Mouse (Mus musculus) adrenal gland, postnatal 4 days (tissue): ENCODE results near the gene Nrp1. TPM values are rescaled to one million over a fixed set of nuclear protein-coding genes. Genes with fewer than 3 reads are reported as not detected.

Experiments used
- DNase-seq, 2 experiments: peaks; one replicate each; pipeline ENCODE4 v3.0.0; 2021 to 2022; ENCODE audit warnings: low spot score in 2 of 2, mixed read lengths in 2 of 2
- total RNA-seq, 2 experiments: library from RNA; stranded (reverse); gene quantifications; 2 replicates each; pipeline ENCODE4 v1.2.3; 2021

Gene Nrp1
- total RNA-seq, 2 experiments from 2014 or later, result 95.7 to 115 TPM

GRCm38 (mm10) chr8:128370496-128370895, 12.1 kb downstream of the Nrp1 start:
- DNase-seq, result no peak

- DNase-seq, result no peak
These were observed 12.6 kb downstream of the Nrp1 start for GRCm38 (mm10) chr8:128371026-128371425.

GRCm38 (mm10) chr8:128371789-128372188, 13.4 kb downstream of the Nrp1 start:
- no peak for DNase-seq

GRCm38 (mm10) chr8:128372724-128373123, 14.3 kb downstream of the Nrp1 start:
- no peak for DNase-seq

GRCm38 (mm10) chr8:128373418-128373817, 15.0 kb downstream of the Nrp1 start:
- no peak for DNase-seq

- no peak for DNase-seq
These were observed 16.9 kb downstream of the Nrp1 start for GRCm38 (mm10) chr8:128375291-128375690.

GRCm38 (mm10) chr8:128383176-128383575, 24.8 kb downstream of the Nrp1 start:
- no peak for DNase-seq

GRCm38 (mm10) chr8:128384366-128384765, 26.0 kb downstream of the Nrp1 start:
- DNase-seq, result no peak

GRCm38 (mm10) chr8:128384921-128385332, 26.5 kb downstream of the Nrp1 start:
- no peak for DNase-seq

- DNase-seq, result no peak
These were observed 28.7 kb downstream of the Nrp1 start for GRCm38 (mm10) chr8:128386963-128387621.

GRCm38 (mm10) chr8:128390759-128391158, 32.4 kb downstream of the Nrp1 start:
- no peak for DNase-seq

- no peak for DNase-seq
These were observed 32.9 kb downstream of the Nrp1 start for GRCm38 (mm10) chr8:128391182-128391760.

GRCm38 (mm10) chr8:128394671-128395193, 36.3 kb downstream of the Nrp1 start:
- no peak for DNase-seq

GRCm38 (mm10) chr8:128396968-128397367, 38.6 kb downstream of the Nrp1 start:
- DNase-seq, result no peak

GRCm38 (mm10) chr8:128397441-128397840, 39.0 kb downstream of the Nrp1 start:
- DNase-seq, result no peak

GRCm38 (mm10) chr8:128398472-128399091, 40.2 kb downstream of the Nrp1 start:
- no peak for DNase-seq

- DNase-seq, result no peak
These were observed 41.9 kb downstream of the Nrp1 start for GRCm38 (mm10) chr8:128400286-128400685.

GRCm38 (mm10) chr8:128404876-128405275, 46.5 kb downstream of the Nrp1 start:
- no peak for DNase-seq

GRCm38 (mm10) chr8:128413381-128413780, 55.0 kb downstream of the Nrp1 start:
- no peak for DNase-seq

- DNase-seq, result no peak
These were observed 57.6 kb downstream of the Nrp1 start for GRCm38 (mm10) chr8:128415730-128416684.

GRCm38 (mm10) chr8:128416896-128417295, 58.5 kb downstream of the Nrp1 start:
- no peak for DNase-seq
